Mouse (Mus musculus) neutrophil, adult 59 days (primary cell): ENCODE measurements around the gene Acap3. TPM values are rescaled to one million over a fixed set of nuclear protein-coding genes. Genes with fewer than 3 reads are reported as not detected.

Experiments used
- total RNA-seq, 2 experiments: library from RNA; stranded (reverse); gene quantifications; 1 replicate in 1 of 2; 2 replicates in 1 of 2; pipeline ENCODE4 v1.2.4; 2023

Acap3 gene
- 10 to 100 TPM; 57.0 to 63.5 TPM for total RNA-seq

GRCm38 (mm10) chr4:155891551-155892001 is at the start of gene Acap3, which contains the start of gene Pusl1:
Acap3 (plus strand) TSS chr4:155891822.
Pusl1 (minus strand) TSS chr4:155891781.

GRCm38 (mm10) chr4:155846871-155847578 is 44.6 kb upstream of the Acap3 start, which contains the start of gene Dvl1:
Dvl1 (plus strand) TSS chr4:155847402.

GRCm38 (mm10) chr4:155863001-155863400 is 28.6 kb upstream of the Acap3 start, which contains the start of gene Tas1r3:
Tas1r3 (minus strand) TSS chr4:155863362.

GRCm38 (mm10) chr4:155869317-155870033 is 22.1 kb upstream of the Acap3 start, which contains the start of the genes Cptp and Ints11:
Cptp (minus strand) TSS chr4:155869440.
Ints11 (plus strand) TSS chr4:155869546.

GRCm38 (mm10) chr4:155943534-155944249 is 52.1 kb downstream of the Acap3 start, which contains the start of gene Ube2j2:
Ube2j2 (plus strand) TSS chr4:155943831.

Other genes with a start within 250 kb of the Acap3 start
- not detected for gene Gm10563, start 246.4 kb upstream of the Acap3 start, total RNA-seq
- gene Mmp23, start 238.4 kb upstream of the Acap3 start, total RNA-seq, result 1 to 10 TPM in 1 of 2 experiments, under 1 TPM in 1; 0.64 to 1.2 TPM
- 10 to 100 TPM; 37.6 to 40.6 TPM for gene Mib2, start 222.6 kb upstream of the Acap3 start, total RNA-seq
- gene Fndc10, start 197.5 kb upstream of the Acap3 start, total RNA-seq, result under 1 TPM; 0.90 to 1.00 TPM
- 10 to 100 TPM; 95.1 to 95.2 TPM for gene Ssu72, start 187.0 kb upstream of the Acap3 start, total RNA-seq
- under 1 TPM; 0.44 to 0.51 TPM for gene Tmem240, start 157.0 kb upstream of the Acap3 start, total RNA-seq
- 10 to 100 TPM; 10.7 to 13.0 TPM for gene Atad3a, start 130.7 kb upstream of the Acap3 start, total RNA-seq
- not detected for gene Vwa1, start 117.1 kb upstream of the Acap3 start, total RNA-seq
- not detected for gene Tmem88b, start 105.9 kb upstream of the Acap3 start, total RNA-seq
- under 1 TPM in 1 of 2 experiments, not detected in 1; 0.40 TPM for gene Ankrd65, start 101.4 kb upstream of the Acap3 start, total RNA-seq
- gene Mrpl20, start 88.9 kb upstream of the Acap3 start, total RNA-seq, result 10 to 100 TPM; 49.7 to 50.7 TPM
- gene Ccnl2, start 79.3 kb upstream of the Acap3 start, total RNA-seq, result 100 to 1,000 TPM; 131 to 142 TPM
- 100 to 1,000 TPM in 1 of 2 experiments, 10 to 100 TPM in 1; 81.0 to 100 TPM for gene Aurkaip1, start 60.5 kb upstream of the Acap3 start, total RNA-seq
- under 1 TPM in 1 of 2 experiments, not detected in 1; 0.78 TPM for gene Mxra8, start 52.1 kb upstream of the Acap3 start, total RNA-seq
- gene Dvl1, start 44.4 kb upstream of the Acap3 start, total RNA-seq, result 10 to 100 TPM; 49.5 to 53.3 TPM
- gene Tas1r3, start 28.5 kb upstream of the Acap3 start, total RNA-seq, result 1 to 10 TPM; 2.6 to 2.8 TPM
- gene Cptp, start 22.4 kb upstream of the Acap3 start, total RNA-seq, result 10 to 100 TPM; 22.2 TPM
- gene Ints11, start 22.3 kb upstream of the Acap3 start, total RNA-seq, result 10 to 100 TPM; 40.0 to 40.7 TPM
- gene Pusl1, start within 50 bp of the Acap3 start, total RNA-seq, result 10 to 100 TPM; 12.2 TPM
- gene Ube2j2, start 52.0 kb downstream of the Acap3 start, total RNA-seq, result 10 to 100 TPM; 85.6 to 91.1 TPM
- 10 to 100 TPM; 20.5 to 36.9 TPM for gene C1qtnf12, start 70.5 kb downstream of the Acap3 start, total RNA-seq
- gene B3galt6, start 100.8 kb downstream of the Acap3 start, total RNA-seq, result 1 to 10 TPM; 2.0 to 2.4 TPM
- 100 to 1,000 TPM in 1 of 2 experiments, 10 to 100 TPM in 1; 97.9 to 120 TPM for gene Sdf4, start 101.0 kb downstream of the Acap3 start, total RNA-seq
- 1 to 10 TPM; 1.9 to 2.0 TPM for gene Tnfrsf4, start 122.0 kb downstream of the Acap3 start, total RNA-seq
- 1 to 10 TPM; 3.9 to 6.7 TPM for gene Tnfrsf18, start 134.3 kb downstream of the Acap3 start, total RNA-seq
- gene Ttll10, start 167.6 kb downstream of the Acap3 start, total RNA-seq, result not detected
- 10 to 100 TPM; 14.9 to 19.7 TPM for gene 9430015G10Rik, start 218.2 kb downstream of the Acap3 start, total RNA-seq
- gene Rnf223, start 238.7 kb downstream of the Acap3 start, total RNA-seq, result under 1 TPM; 0.20 to 0.29 TPM